Mouse (Mus musculus): ENCODE measurements at regions not wholly inside any gene's neighbourhood (a gene's known extent, or its start where the extent isn't known, plus 50 kb on each side); places are given as distances from the start of the nearest gene placed in this dataset.

DNA sequence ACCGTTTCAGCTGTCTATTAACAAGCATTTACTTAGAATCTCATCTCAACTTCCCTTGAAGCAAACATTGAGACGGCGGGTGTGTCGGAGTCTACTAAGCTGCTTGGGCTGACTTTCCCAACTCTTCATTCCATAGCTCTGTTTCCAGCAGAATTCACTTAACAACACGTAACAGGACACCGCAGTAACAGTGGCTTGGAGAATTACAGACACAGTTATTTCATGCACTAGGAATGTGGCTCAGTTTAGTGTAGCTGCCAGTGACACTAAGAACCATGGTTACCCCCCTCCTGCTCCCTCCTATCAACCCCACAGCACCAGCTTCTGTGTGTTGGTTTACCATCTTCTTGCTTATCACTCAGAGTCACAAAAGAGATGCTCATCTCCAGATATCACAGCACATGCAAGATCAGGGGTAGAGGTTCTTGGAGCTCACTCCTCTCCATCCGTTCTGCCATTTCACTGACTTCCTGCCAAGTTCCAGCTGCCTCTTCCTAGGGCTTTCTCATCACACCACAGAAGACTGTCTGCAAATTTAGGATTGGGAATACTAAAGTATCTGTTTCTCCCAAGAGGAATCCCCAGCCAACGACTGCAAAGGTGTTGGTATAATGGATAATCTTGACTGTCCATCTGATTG is 90.7 kb downstream of the Banf2 start:
- ChIA-PET POLR2A (interaction anchor here in 1 of 4 experiments (1.2 kb wide), 1 partner anchor 16 kb away, joined by 3 read pairs; no protein-coding TSS in a partner anchor), CTCF (no interaction called here)

DNA sequence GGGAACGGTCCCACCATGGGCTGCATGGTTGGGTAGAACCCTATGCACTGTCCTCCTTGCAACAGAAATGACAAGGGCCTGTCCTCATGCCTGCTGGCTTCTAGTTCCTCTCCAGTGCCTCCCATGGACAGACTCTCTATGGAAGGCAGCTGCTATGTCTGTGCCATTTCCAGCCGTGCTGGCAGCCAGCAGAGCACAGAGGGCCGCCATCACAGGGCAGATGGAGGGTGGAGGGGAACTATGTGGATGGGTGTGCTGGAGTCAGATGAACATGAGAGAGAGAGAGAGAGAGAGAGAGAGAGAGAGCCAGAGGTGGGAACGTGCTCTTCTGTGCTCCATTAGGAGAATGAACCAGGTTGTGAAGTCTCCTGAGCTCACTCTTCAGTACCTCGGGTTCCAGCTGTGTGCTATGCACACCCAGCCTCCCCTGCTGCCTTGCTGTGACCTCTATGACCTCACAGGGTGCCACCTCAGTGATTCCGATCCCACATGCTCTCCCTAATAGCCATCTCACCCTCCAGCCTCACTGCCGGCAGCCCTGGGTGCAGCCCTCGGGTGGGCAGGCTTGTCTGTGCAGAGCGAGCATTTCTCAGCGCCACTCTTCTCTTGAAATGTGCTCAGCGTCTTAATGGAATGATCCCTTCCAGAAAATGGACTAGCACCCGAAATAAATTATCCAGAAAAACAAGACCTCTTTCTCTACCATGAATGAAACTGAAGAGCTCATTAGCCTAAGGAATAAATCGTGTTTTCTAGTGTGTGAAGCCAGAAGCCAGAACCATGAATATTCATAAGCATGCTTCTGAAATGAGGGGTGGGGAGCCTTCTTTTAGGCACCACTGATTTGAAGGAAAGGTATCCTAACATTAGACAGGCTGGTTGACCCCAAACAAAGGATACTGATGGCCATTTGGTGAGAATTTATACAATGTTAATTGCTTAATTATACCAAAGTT is 94.5 kb downstream of the Banf2 start:
- ChIA-PET POLR2A (interaction anchor here in 3 of 4 experiments (0.6 to 1.0 kb wide), 5 partner anchors 11 to 918 kb away, joined by 3 to 6 read pairs (median 3); no protein-coding TSS in a partner anchor), CTCF (interaction anchor here in 3 of 4 experiments (0.5 to 1.6 kb wide), 5 partner anchors 7 to 1028 kb away, joined by 3 to 6 read pairs (median 4); partner anchors contain the start of gene Rrbp1 (in 1 of the 3))

DNA sequence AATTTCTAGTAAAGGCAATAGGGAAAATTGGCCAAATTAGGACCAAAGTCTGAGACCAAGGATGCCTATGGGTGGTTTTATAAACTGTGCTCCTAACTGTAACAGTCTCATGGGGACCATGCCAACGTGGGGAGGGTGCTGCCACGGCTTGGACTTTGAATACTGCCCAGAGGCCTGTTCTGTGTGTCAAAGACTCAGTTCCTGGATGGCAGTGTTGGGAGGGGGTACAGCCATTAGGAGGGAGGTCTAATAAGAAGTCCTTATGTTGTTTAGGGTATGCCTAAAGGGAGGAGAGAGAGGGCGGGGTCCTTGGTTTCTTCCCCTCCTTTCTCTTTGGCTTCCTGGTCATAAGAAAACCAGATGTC is 95.2 kb downstream of the Banf2 start:
- POLR2A ChIA-PET: no interaction called here
- CTCF ChIA-PET: no interaction called here

DNA sequence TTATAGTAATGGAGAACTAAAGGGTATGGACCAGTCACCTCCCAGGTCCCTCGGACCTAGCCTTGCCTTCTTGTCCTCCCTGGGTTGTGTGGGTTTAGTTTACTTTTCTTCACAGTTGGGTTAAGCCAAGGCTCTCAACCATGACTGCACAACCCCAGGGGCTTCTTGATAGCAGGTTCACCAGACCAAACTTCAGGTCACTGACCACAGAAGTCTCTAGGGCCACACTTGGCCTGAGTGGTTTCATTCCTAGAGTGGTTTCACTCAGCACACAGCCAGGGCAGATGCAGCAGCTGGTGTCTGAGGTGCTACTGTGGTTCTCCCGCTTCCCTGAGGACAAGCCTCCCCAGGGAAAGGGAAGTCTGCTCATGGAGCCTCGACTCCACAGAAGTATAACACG is 95.7 kb downstream of the Banf2 start:
- POLR2A ChIA-PET: no interaction called here
- CTCF ChIA-PET: no interaction called here

DNA sequence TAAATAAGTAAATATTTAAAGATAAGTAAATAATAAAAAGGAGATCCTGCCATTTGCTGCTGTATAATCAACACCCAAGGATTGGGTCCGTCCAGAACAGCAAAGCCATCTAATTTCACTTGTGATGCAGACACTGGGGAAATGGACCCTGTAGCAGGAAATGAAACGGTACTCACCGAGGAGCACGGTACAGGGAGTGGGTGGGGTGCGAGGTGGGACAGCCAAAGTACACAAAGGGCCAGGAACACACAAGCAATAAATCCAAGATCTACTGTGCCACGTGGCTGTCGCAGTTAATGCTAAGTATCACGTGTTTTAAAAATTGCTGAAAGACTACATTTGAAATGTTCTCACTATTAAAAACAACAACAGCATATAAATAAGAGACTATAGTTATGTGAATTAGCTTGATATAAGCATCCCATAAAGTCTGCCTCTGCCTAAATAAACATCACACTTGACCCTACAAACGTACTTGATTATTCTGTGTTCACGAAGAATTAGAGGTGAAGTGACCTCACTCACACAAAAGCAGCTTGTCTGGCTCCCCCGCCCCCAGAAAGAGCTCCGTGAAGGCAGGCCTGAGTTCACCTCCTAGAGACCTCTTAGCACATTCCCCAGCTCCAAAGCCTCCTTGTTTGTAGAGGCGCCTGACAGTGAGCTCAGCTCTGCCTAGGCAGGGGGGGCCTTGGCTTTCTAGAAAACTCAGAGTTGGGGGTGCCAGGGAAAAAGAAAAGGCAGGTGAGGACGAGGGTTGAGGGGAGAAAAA is 101.1 kb downstream of the Banf2 start:
- CTCF ChIA-PET: interaction anchor here in 2 of 4 experiments (0.6 to 1.4 kb wide), 5 partner anchors 8 to 107 kb away, joined by 3 to 4 read pairs (median 4); no protein-coding TSS in a partner anchor
- POLR2A ChIA-PET: interaction anchor here (0.5 to 2.1 kb wide), 10 partner anchors 9 to 74 kb away, joined by 3 to 10 read pairs (median 3); no protein-coding TSS in a partner anchor

DNA sequence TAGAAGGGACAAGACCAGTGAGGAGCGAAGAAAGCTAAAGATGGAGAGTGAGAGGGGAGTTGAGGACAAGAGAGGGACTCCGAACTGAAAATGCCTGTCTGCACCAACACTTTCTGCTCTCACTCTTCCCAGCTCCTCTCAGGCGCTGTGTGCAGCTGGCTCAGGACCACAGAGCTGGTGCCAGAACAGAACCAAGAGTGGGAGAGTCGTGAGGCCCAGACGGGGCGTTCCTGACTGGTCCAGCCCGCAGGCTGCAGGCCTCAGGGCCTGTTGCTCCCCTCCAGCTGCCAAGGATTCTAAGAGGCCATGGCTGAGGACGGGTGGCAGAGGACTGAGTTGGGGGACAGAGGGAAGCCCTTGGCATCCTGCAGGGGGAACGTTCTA is 101.7 kb downstream of the Banf2 start:
- POLR2A ChIA-PET: interaction anchor here (0.5 to 2.1 kb wide), 11 partner anchors 9 to 73 kb away, joined by 3 to 10 read pairs (median 3); no protein-coding TSS in a partner anchor
- CTCF ChIA-PET: interaction anchor here in 2 of 4 experiments (0.6 to 1.4 kb wide), 5 partner anchors 8 to 106 kb away, joined by 3 to 4 read pairs (median 4); no protein-coding TSS in a partner anchor

DNA sequence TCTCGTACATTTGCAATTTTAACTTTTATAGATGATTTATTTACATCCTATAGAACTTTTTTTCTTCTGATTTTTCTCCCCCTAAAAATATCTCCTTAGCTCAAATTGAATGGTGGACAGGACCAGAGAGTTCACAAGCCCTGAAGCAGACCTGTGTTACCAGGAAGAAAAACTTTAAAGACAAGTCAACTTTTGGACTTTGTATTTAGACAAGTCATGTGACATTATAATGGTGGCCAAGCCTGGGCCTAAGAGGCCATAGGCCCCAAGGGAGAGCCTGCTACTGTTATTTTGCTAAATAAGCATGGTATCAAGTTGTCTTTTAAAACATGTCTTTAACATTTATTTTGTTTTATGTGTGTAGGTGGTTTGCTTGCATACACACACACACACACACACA is 102.7 kb downstream of the Banf2 start:
- POLR2A ChIA-PET: interaction anchor here in 1 of 4 experiments (0.8 kb wide), 1 partner anchor 28 kb away, joined by 4 read pairs; no protein-coding TSS in a partner anchor
- CTCF ChIA-PET: interaction anchor here in 1 of 4 experiments (0.6 kb wide), 1 partner anchor 51 kb away, joined by 3 read pairs; no protein-coding TSS in a partner anchor

DNA sequence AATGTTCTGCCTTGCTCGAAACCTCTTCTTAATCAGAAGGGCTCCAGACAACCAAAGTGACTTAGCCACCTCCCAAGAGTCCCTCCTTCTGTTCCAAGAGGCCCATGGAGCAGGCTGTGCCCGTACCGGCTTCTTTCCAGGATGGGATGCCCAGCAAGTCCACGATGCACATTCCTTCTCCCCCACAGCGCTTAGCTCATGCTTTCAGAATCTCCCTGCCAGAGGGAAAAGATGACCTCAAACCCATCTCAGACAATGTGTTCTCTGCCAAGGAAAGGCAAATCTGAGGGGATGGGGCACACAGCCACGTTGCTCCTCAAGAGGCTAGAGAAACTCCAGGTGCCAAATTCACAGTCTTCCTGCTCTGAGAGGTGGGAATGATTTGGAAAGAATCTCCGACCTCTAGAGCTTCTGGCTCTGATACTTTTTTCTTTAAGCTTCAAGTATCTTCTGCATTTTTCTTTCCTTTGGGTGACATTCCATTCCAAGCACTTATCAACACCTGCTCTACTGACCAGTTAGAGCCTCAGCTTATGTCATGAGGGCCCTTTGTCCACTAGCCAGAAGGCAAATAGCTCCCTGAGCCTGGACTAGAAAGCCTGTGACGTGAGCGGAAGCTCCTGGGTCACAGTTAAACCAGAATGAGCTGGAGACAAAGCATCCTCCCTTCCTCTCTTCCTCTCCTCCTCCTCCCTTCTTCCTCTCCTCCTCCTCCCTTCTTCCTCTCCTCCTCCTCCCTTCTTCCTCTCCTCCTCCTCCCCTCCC is 110.9 kb downstream of the Banf2 start:
- ChIA-PET CTCF (interaction anchor here in 2 of 4 experiments (0.6 to 1.1 kb wide), 3 partner anchors 10 to 143 kb away, joined by 3 to 4 read pairs (median 3); no protein-coding TSS in a partner anchor), POLR2A (interaction anchor here (0.6 to 3.9 kb wide), 19 partner anchors 9 to 230 kb away, joined by 3 to 33 read pairs (median 4); partner anchors contain the start of genes Dstn (in 1 of the 4) and Rrbp1 (in 1 of the 4))

DNA sequence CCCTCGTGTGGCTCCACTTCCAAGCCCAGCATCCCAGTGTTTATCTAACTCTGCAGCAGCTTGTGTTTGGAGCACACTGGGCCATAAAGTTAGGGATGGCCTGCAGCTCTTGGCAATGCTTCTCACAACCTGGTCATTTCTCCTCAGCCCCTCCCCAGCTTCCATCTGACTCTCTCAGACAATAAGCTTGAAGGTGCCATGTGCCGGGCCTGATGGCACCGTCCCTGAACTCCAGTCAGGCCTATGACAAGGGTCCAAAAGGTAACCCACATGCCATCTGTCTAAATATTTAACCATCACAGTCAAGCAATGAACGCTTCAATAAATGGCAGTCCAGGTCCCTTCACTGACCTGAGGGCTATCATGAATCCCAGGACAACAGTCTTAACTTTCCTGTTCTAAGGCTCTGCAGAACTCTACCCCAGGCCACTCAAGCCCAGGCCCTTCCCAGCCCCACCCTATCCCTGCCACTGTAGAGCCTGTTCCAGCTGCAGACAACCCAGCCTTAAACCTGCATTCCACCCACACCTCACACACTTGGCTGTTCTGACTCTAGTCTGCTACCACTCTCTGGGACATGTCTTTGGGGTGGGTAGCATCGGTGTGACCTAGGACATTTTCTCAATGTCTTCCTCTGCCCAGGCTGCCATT is 111.8 kb downstream of the Banf2 start:
- ChIA-PET CTCF (interaction anchor here in 1 of 4 experiments (1.1 kb wide), 1 partner anchor 10 kb away, joined by 3 read pairs; no protein-coding TSS in a partner anchor), POLR2A (interaction anchor here (0.6 to 3.9 kb wide), 14 partner anchors 10 to 231 kb away, joined by 3 to 33 read pairs (median 5); partner anchors contain the start of genes Dstn (in 1 of the 4) and Rrbp1 (in 1 of the 4))

DNA sequence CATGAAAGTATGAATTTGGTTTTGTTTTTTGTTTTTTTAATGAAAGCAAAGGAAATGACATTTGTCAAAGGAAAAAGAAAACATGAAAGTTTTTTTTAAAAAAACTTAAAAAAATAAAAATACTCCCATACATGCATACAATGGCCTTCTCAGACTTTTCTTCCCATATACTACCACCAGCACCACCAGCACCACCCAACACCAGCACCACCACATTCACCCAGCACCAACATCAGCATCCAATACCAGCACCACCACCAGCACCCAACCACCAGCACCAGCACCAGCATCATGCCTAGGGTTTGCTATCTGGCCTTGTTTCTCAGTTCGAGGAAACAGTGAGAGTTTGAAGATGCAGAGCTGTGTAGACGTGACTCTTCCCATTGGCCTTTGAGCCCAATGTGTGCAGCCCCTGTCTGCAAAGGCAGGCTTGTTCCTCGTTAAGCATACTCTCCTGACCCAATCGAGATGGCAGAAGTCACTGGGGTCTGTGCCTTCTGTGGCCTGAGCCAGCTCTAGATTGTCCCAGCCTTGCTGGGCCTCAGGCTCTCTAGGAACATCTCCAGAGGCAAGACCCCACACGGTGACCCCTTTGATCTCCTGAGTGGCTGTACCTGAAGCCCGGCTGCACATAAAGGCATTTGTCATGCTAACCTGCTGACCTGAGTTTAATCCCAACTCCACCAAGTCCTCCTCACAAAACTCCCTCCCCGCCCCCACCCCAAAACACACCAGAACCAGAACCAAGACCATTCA is 113.8 kb upstream of the Mgme1 start:
- ChIA-PET POLR2A (interaction anchor here (0.6 to 5.3 kb wide), 27 partner anchors 8 to 322 kb away, joined by 3 to 33 read pairs (median 5); partner anchors contain the start of genes Rrbp1 (in 4 of the 4) and Dstn (in 1 of the 4)), CTCF (no interaction called here)

DNA sequence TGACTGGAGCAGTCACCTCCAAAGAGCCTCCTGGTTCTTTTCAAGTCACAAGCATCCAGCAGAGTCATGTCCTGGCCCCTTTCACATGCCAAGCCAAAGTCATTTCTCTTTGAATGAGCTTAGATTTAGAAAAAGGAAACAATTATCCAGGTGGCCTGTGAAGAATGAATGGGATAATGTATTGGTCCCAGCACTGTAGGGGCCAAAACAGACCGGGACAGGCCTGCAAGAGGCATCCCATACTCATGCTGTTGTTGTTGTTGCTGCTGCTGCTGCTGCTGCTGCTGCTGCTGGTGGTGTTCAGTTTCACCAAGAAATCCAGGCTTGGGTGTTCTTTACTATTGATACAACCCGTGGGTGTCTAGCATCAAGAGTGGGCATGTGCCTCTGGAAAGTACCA is 113.1 kb upstream of the Mgme1 start:
- ChIA-PET POLR2A (interaction anchor here (0.5 to 5.3 kb wide), 24 partner anchors 8 to 322 kb away, joined by 3 to 33 read pairs (median 5); partner anchors contain the start of genes Rrbp1 (in 3 of the 4) and Dstn (in 2 of the 4)), CTCF (interaction anchor here in 1 of 4 experiments (1.4 kb wide), 1 partner anchor 38 kb away, joined by 3 read pairs; no protein-coding TSS in a partner anchor)

DNA sequence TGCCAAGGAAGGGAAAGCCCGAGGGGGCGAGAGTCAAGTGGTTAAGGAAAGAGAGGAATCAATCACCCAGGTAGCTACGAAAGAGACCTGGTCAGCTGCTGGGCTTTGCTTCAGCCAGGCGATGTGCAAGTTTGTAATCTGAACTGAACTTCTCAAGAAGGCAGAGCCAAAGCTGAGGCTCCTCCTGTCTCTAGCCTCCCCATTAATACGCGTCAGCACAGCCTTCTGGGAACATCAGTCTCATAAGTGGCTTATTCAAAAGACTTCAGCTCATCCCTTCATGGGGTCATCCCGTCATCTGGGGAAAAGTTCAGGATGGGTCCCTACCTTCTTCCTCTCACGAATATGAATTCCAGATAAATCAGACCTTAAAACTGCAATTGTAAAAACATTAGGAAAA is 112.2 kb upstream of the Mgme1 start:
- ChIA-PET CTCF (interaction anchor here in 2 of 4 experiments (0.7 to 1.4 kb wide), 2 partner anchors 37 to 180 kb away, joined by 3 read pairs; no protein-coding TSS in a partner anchor), POLR2A (interaction anchor here in 3 of 4 experiments (1.6 to 5.3 kb wide), 8 partner anchors 7 to 109 kb away, joined by 5 to 33 read pairs (median 11); no protein-coding TSS in a partner anchor)

DNA sequence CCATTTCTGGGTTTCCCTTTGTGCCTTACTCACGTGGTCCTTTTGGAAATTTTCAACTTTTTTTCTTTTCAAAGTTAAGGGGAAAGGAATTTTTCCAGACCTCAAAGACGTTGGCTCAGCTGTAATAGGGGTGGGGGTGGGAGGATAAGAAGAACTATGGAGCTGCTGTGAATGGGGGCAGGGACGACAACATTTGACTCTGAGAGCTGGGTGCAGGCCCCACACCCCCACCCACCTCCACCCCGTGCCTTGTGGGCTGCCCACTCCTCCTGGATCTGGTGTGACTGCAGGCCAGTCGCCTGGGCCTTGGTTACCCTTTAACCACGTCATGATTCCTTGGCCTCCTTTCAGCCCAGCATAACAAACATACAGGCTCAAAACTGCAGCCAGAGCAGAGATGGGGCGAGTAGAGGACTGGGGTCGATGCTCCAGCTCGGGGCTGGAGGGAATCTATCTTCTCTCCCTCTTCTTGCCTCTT is 110.6 kb upstream of the Mgme1 start:
- ChIA-PET CTCF (interaction anchor here in 1 of 4 experiments (0.6 kb wide), 1 partner anchor 72 kb away, joined by 14 read pairs; no protein-coding TSS in a partner anchor), POLR2A (interaction anchor here in 3 of 4 experiments (0.6 to 5.3 kb wide), 10 partner anchors 14 to 151 kb away, joined by 3 to 33 read pairs (median 4); no protein-coding TSS in a partner anchor)

DNA sequence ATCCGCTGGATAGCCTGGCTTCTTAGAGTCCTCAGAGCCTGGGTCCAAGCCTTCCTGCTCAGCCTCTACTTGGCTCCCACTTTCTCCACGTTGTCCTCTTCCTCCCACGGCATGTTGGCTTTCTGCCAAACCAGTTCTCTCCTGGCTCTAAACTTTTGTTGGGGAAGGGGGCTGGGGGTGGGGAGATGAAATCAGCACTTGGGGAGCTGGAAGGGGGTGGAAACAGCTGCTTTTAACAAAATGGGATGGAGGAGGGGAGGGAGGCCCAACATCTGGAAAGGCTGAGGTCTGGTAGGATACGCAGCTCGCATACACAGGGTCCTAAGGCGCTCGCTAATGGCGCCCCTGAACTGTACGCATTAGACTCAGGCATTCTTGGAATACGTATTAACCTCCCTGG is 110.0 kb upstream of the Mgme1 start:
- ChIA-PET CTCF (interaction anchor here in 1 of 4 experiments (0.6 kb wide), 1 partner anchor 413 kb away, joined by 3 read pairs; no protein-coding TSS in a partner anchor), POLR2A (interaction anchor here in 3 of 4 experiments (1.4 to 5.3 kb wide), 5 partner anchors 14 to 20 kb away, joined by 3 to 33 read pairs (median 5); no protein-coding TSS in a partner anchor)

DNA sequence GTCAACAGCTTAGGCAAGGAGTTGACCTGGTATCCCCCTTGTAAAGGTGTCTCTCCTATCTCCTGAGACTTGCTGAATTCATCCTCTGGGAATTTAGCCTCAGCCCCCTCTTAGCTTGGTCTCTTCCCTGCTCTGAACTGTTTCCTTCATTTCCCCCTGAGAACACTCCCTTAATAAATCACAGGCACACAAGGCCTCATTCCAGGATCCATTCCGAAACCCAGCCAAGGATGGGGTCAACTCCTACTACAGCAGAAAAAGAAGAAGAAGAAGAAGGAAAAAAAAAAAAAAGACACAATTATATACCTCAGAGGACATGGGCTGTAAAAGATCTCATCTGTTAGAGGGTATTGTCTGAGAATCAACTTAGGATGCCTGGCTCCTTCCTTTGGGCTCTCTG is 108.6 kb upstream of the Mgme1 start:
- CTCF ChIA-PET: no interaction called here

More for the DNA sequence above, 108.6 kb upstream of the Mgme1 start:
- POLR2A ChIA-PET: interaction anchor here in 2 of 4 experiments (0.7 to 1.7 kb wide), 5 partner anchors 12 to 1128 kb away, joined by 3 to 6 read pairs (median 4); partner anchors contain the start of gene Rrbp1 (in 1 of the 2)

Measured in embryonic stem cell, embryonic (primary cell).